In genomic region chr19:34640623-34641022, GRCm38 (mm10) we compare ENCODE assay signal across 7 mouse cellular contexts. TPM values are rescaled to one million over a fixed set of nuclear protein-coding genes. Genes with fewer than 3 reads are reported as not detected.
DNase-seq lines count a peak whose midpoint lies in the region; ATAC-seq and TF ChIP-seq lines count a peak whose summit lies in the region.

Gene Ifit1bl2 (minus strand): TSS chr19:34640743.
Gene Ifit1 (plus strand): TSS chr19:34640871.

- H3K27me3 ChIP-seq in thymus, adult 2 months (ENCODE audit: control insufficient read depth, insufficient read depth, low read length), result no peaks in the 10 kb centered on the region
- H3K27me3 ChIP-seq in liver, embryonic 12.5 days (replicated peaks), result peaks cover 19% of the 10 kb centered on the region
- no peaks in the 10 kb centered on the region for H3K27me3 ChIP-seq in stomach, embryonic 14.5 days (ENCODE audit: control insufficient read depth, insufficient read depth, low read length)

- H3K4me1 ChIP-seq in thymus, adult 2 months (replicated peaks; ENCODE audit: control insufficient read depth, insufficient read depth, low read length), result 0 out of 2 replicates have a peak, but pooled peaks cover 3% of the 10 kb centered on the region
- peaks cover 14% of the 10 kb centered on the region for H3K4me1 ChIP-seq in liver, embryonic 12.5 days
- H3K4me1 ChIP-seq in stomach, embryonic 14.5 days (ENCODE audit: control insufficient read depth, insufficient read depth, low read length), result no peaks in the 10 kb centered on the region

- intact Hi-C loops in gastrocnemius, postnatal 36 days (cut with DNase I), result no loop called here

- H3K4me2 ChIP-seq in liver, embryonic 12.5 days, result peak within 1 kb of the TSS; percentile 27
- 0 out of 2 replicates have a peak within 1 kb of the TSS, but pooled peaks have one; percentile 14 for H3K4me2 ChIP-seq in stomach, embryonic 14.5 days (replicated peaks; ENCODE audit: low read depth, low read length)

- 4% methylated on average over 4 of the region's 4 CpGs for WGBS in thymus, adult 2 months
- WGBS in liver, embryonic 12.5 days (ENCODE audit: insufficient replicate concordance), result 27% methylated on average over 4 of the region's 4 CpGs
- 28% methylated on average over 4 of the region's 4 CpGs for WGBS in stomach, embryonic 14.5 days

- H3K9ac ChIP-seq in liver, embryonic 12.5 days, result no peak within 1 kb of the TSS; the same call in 1 of the 2 replicates
- no peak within 1 kb of the TSS for H3K9ac ChIP-seq in stomach, embryonic 14.5 days (replicated peaks; ENCODE audit: low read depth, low read length)

- TF ChIP-seq CTCF in thymus, adult 2 months (IDR thresholded peaks at IDR 0.05; ENCODE audit: borderline replicate concordance, control insufficient read depth, extremely low read depth, insufficient read depth, low read length, poor library complexity), result no peak

- no peaks in the 10 kb centered on the region for H3K9me3 ChIP-seq in liver, embryonic 12.5 days (replicated peaks)
- no peaks in the 10 kb centered on the region for H3K9me3 ChIP-seq in stomach, embryonic 14.5 days (ENCODE audit: control insufficient read depth, low read depth, low read length)

- peak; percentile 20 for DNase-seq in thymus, adult 2 months
- DNase-seq in thymus, postnatal 4 days, result no peak
- DNase-seq in ovary, postnatal 14 days (ENCODE audit: low spot score), result no peak
- no peak for DNase-seq in gastrocnemius, postnatal 36 days

- no peak within 1 kb of the TSS for H3K27ac ChIP-seq in thymus, adult 2 months (ENCODE audit: control insufficient read depth, insufficient read depth, low read length)
- H3K27ac ChIP-seq in liver, embryonic 12.5 days, result no peak within 1 kb of the TSS
- no peak within 1 kb of the TSS for H3K27ac ChIP-seq in stomach, embryonic 14.5 days (ENCODE audit: low read length)

- TF ChIP-seq POLR2A in thymus, adult 2 months (IDR thresholded peaks at IDR 0.05; ENCODE audit: control insufficient read depth, extremely low read depth, insufficient read depth, low read length, poor library complexity), result no peak

- ATAC-seq in erythroblast, adult 5-6 weeks (replicated peaks; ENCODE audit: low FRiP score, poor library complexity, severe bottlenecking), result peak; percentile 74
- no peak for ATAC-seq in liver, embryonic 12.5 days
- ATAC-seq in stomach, embryonic 14.5 days (ENCODE audit: insufficient number of reproducible peaks, insufficient read depth, low FRiP score, low read depth), result no peak

- H3K36me3 ChIP-seq in thymus, adult 2 months (ENCODE audit: control insufficient read depth, insufficient read depth, low read length), result no peaks in the 10 kb centered on the region
- no peaks in the 10 kb centered on the region for H3K36me3 ChIP-seq in liver, embryonic 12.5 days
- H3K36me3 ChIP-seq in stomach, embryonic 14.5 days (ENCODE audit: control insufficient read depth, insufficient read depth, low read length), result no peaks in the 10 kb centered on the region

- H3K4me3 ChIP-seq in thymus, adult 2 months (ENCODE audit: control insufficient read depth, insufficient read depth, low read length), result peak within 1 kb of the TSS; percentile 25; the same call in 1 of the 2 replicates
- no peak within 1 kb of the TSS for H3K4me3 ChIP-seq in liver, embryonic 12.5 days
- no peak within 1 kb of the TSS for H3K4me3 ChIP-seq in stomach, embryonic 14.5 days (ENCODE audit: low read depth, low read length)

RNA-seq across cellular contexts. Expression of gene Ifit1bl2, which starts in this region (rescaled TPM):
- 0.07 and 0.11 TPM in 2 replicates for polyA plus RNA-seq in thymus, adult 2 months (2012; rRNA removed)
- 0.84 TPM in 1 of 2 replicates, not detected in the other for total RNA-seq in erythroblast, adult 5-6 weeks (2015; ENCODE audit: low replicate concordance)
- total RNA-seq in erythroblast, adult 5-6 weeks (2017; ENCODE audit: low replicate concordance), result 1.5 and 1.7 TPM in 2 replicates
- polyA plus RNA-seq in liver, embryonic 12.5 days (2016; fragmentation: Nextera tagmentation; extraction: Ambion mirVana), result not detected in 2 replicates
- not detected in 2 replicates for polyA plus RNA-seq in stomach, embryonic 14.5 days (2014; fragmentation: Nextera tagmentation; extraction: Ambion mirVana)
- under 1 TPM in 1 of 2 experiments, not detected in 1; 0.08 TPM for total RNA-seq in gastrocnemius, postnatal 36 days (2021)

RNA-seq across cellular contexts. Expression of gene Ifit1, which starts in this region (rescaled TPM):
- polyA plus RNA-seq in thymus, adult 2 months (2012; rRNA removed), result 10.0 and 13.2 TPM in 2 replicates
- total RNA-seq in erythroblast, adult 5-6 weeks (2015; ENCODE audit: low replicate concordance), result 45.0 and 53.1 TPM in 2 replicates
- 46.1 TPM in 2 replicates for total RNA-seq in erythroblast, adult 5-6 weeks (2017; ENCODE audit: low replicate concordance)
- polyA plus RNA-seq in liver, embryonic 12.5 days (2016; fragmentation: Nextera tagmentation; extraction: Ambion mirVana), result 0.26 and 0.51 TPM in 2 replicates
- polyA plus RNA-seq in stomach, embryonic 14.5 days (2014; fragmentation: Nextera tagmentation; extraction: Ambion mirVana), result 0.28 and 0.54 TPM in 2 replicates
- under 1 TPM; 0.56 to 0.57 TPM for total RNA-seq in gastrocnemius, postnatal 36 days (2021)

Comparison
In these comparisons a context has a peak if more than half of its experiments do, and no peak if none do; other contexts are left out.
1. RNA of gene Ifit1 (total RNA-seq): 45.0 to 53.1 TPM in erythroblast, adult 5-6 weeks; 0.56 to 0.57 TPM in gastrocnemius, postnatal 36 days; every median in the first group is over 10 times any median in the second.